Mouse (Mus musculus) MEL (cell line): Measurements from ENCODE around the gene Tbxas1. TPM values are rescaled to one million over a fixed set of nuclear protein-coding genes. Genes with fewer than 3 reads are reported as not detected.

Experiments
- DNase-seq: peaks from one replicate; pipeline ENCODE4 v3.0.0; 2011; ENCODE audit warnings: low read depth, low spot score
- H3K27ac ChIP-seq: 2 replicates; pipeline ENCODE4 v1.5.1; 2012; ENCODE audit warnings: low read depth, mild to moderate bottlenecking, control low read depth, low read length, moderate library complexity; ENCODE audit not compliant: control insufficient read depth
- H3K27me3 ChIP-seq, 2 experiments: fragments of 150-350 bp in 1 of 2; sonication (generic) in 1 of 2; 2 replicates each; pipeline ENCODE4 v1.6.1; 2012; ENCODE audit warnings: low read length in 2 of 2, mild to moderate bottlenecking in 2 of 2, improper control_type of control experiment in 1 of 2, moderate library complexity in 1 of 2; ENCODE audit not compliant: insufficient read depth in 2 of 2, control insufficient read depth in 1 of 2
- H3K36me3 ChIP-seq, 2 experiments: 2 replicates each; pipeline ENCODE4 v1.6.1; 2012 to 2014; ENCODE audit warnings: low read length in 2 of 2, improper control_type of control experiment in 1 of 2, inconsistent platforms in 1 of 2, mild to moderate bottlenecking in 1 of 2; ENCODE audit not compliant: insufficient read depth in 2 of 2, control insufficient read depth in 1 of 2
- H3K4me1 ChIP-seq, 2 experiments: fragments of 150-350 bp in 1 of 2; sonication (generic) in 1 of 2; 2 replicates each; pipeline ENCODE4 v1.6.1; 2012; ENCODE audit warnings: low read length in 2 of 2, improper control_type of control experiment in 1 of 2, mild to moderate bottlenecking in 1 of 2; ENCODE audit not compliant: insufficient read depth in 2 of 2, control insufficient read depth in 1 of 2
- H3K4me3 ChIP-seq, 2 experiments: fragments of 150-350 bp in 1 of 2; sonication (generic) in 1 of 2; 2 replicates each; pipeline ENCODE4 v1.5.1; 2012; ENCODE audit warnings: low read depth in 2 of 2, low read length in 2 of 2, mild to moderate bottlenecking in 2 of 2, moderate library complexity in 2 of 2, control low read depth in 1 of 2, improper control_type of control experiment in 1 of 2; ENCODE audit not compliant: control insufficient read depth in 1 of 2, insufficient read depth in 1 of 2
- H3K79me2 ChIP-seq: 2 replicates; pipeline ENCODE4 v1.6.1; 2012; ENCODE audit warnings: mild to moderate bottlenecking, low read length, moderate library complexity; ENCODE audit not compliant: control insufficient read depth, poor library complexity, insufficient read depth
- H3K9ac ChIP-seq: 2 replicates; pipeline ENCODE4 v1.6.1; 2012; ENCODE audit warnings: low read depth, mild to moderate bottlenecking, control low read depth, low read length, moderate library complexity; ENCODE audit not compliant: control insufficient read depth, poor library complexity, severe bottlenecking
- H3K9me3 ChIP-seq: fragments of 150-350 bp; sonication (generic); replicated peaks from 2 replicates; pipeline ENCODE4 v1.6.1; 2012; ENCODE audit warnings: mild to moderate bottlenecking, low read length, improper control_type of control experiment, moderate library complexity; ENCODE audit not compliant: insufficient read depth
- CHD2 ChIP-seq: IDR thresholded peaks from 2 replicates; pipeline ENCODE4 v1.6.1; 2011; ENCODE audit warnings: low read length, improper control_type of control experiment
- E2F4 ChIP-seq: IDR thresholded peaks from 2 replicates; pipeline ENCODE4 v1.6.1; 2011; ENCODE audit warnings: low read depth, low read length, improper control_type of control experiment, borderline replicate concordance
- EP300 ChIP-seq, 2 experiments: IDR thresholded peaks; 2 replicates each; pipeline ENCODE4 v1.6.1; 2011; ENCODE audit warnings: improper control_type of control experiment in 2 of 2, low read length in 2 of 2, low read depth in 1 of 2, mild to moderate bottlenecking in 1 of 2
- ETS1 ChIP-seq: IDR thresholded peaks from 2 replicates; pipeline ENCODE4 v1.6.1; 2012; ENCODE audit warnings: low read depth, mild to moderate bottlenecking, inconsistent platforms, low read length, improper control_type of control experiment, moderate library complexity
- GABPA ChIP-seq: IDR thresholded peaks from 2 replicates; pipeline ENCODE4 v1.6.1; 2012; ENCODE audit warnings: low read depth, mild to moderate bottlenecking, inconsistent platforms, low read length, improper control_type of control experiment, moderate library complexity
- HCFC1 ChIP-seq: IDR thresholded peaks from 2 replicates; pipeline ENCODE4 v1.6.1; 2012; ENCODE audit warnings: low read depth, mild to moderate bottlenecking, inconsistent platforms, low read length, improper control_type of control experiment, moderate library complexity
- JUND ChIP-seq: IDR thresholded peaks from 2 replicates; pipeline ENCODE4 v1.6.1; 2011; ENCODE audit warnings: low read depth, mild to moderate bottlenecking, improper control_type of control experiment, low read length
- MAX ChIP-seq: IDR thresholded peaks from 2 replicates; pipeline ENCODE4 v1.6.1; 2011; ENCODE audit warnings: low read length, improper control_type of control experiment
- MEF2A ChIP-seq: IDR thresholded peaks from 2 replicates; pipeline ENCODE4 v1.6.1; 2014; ENCODE audit warnings: low read depth, mild to moderate bottlenecking, inconsistent platforms, low read length, improper control_type of control experiment; ENCODE audit not compliant: poor library complexity, insufficient replicate concordance, severe bottlenecking; ENCODE audit errors: extremely low read depth
- MXI1 ChIP-seq: IDR thresholded peaks from 2 replicates; pipeline ENCODE4 v1.6.1; 2011; ENCODE audit warnings: mild to moderate bottlenecking, low read depth, low read length, improper control_type of control experiment
- MYB ChIP-seq: IDR thresholded peaks from 2 replicates; pipeline ENCODE4 v1.6.1; 2011; ENCODE audit warnings: mild to moderate bottlenecking, low read depth, low read length, improper control_type of control experiment
- POLR2AphosphoS2 ChIP-seq: IDR thresholded peaks from 2 replicates; pipeline ENCODE4 v1.6.1; 2011; ENCODE audit warnings: low read length, improper control_type of control experiment
- POLR2AphosphoS5 ChIP-seq: IDR thresholded peaks from 2 replicates; pipeline ENCODE4 v1.6.1; 2012; ENCODE audit warnings: low read depth, borderline replicate concordance, mild to moderate bottlenecking, inconsistent platforms, low read length, moderate library complexity, mixed read lengths
- RAD21 ChIP-seq: IDR thresholded peaks from 2 replicates; pipeline ENCODE4 v1.6.1; 2011; ENCODE audit warnings: mild to moderate bottlenecking, low read depth, low read length, improper control_type of control experiment
- SIN3A ChIP-seq: IDR thresholded peaks from 2 replicates; pipeline ENCODE4 v1.6.1; 2012; ENCODE audit warnings: low read length, improper control_type of control experiment, inconsistent platforms
- TBP ChIP-seq: IDR thresholded peaks from 2 replicates; pipeline ENCODE4 v1.8.0; 2011; ENCODE audit warnings: low read depth, low read length, improper control_type of control experiment
- TCF12 ChIP-seq: IDR thresholded peaks from 2 replicates; pipeline ENCODE4 v1.6.1; 2014; ENCODE audit warnings: low read depth, mild to moderate bottlenecking, inconsistent platforms, low read length, improper control_type of control experiment, moderate library complexity
- USF1 ChIP-seq: IDR thresholded peaks from 2 replicates; pipeline ENCODE4 v1.6.1; 2014; ENCODE audit warnings: low read depth, mild to moderate bottlenecking, inconsistent platforms, low read length, improper control_type of control experiment, moderate library complexity
- ZKSCAN1 ChIP-seq: IDR thresholded peaks from 2 replicates; pipeline ENCODE4 v1.6.1; 2012; ENCODE audit warnings: low read depth, mild to moderate bottlenecking, inconsistent platforms, low read length, improper control_type of control experiment, moderate library complexity
- ZNF384 ChIP-seq: IDR thresholded peaks from 2 replicates; pipeline ENCODE4 v1.6.1; 2012; ENCODE audit warnings: low read depth, mild to moderate bottlenecking, inconsistent platforms, low read length, improper control_type of control experiment
- polyA plus RNA-seq, 2 experiments: library from polyadenylated mRNA; stranded (reverse) in 1 of 2; unstranded in 1 of 2; fragments of >175 nt in 1 of 2; fragments of >200 nt in 1 of 2; gene quantifications; 2 replicates each; pipeline versions ENCODE4 v1.2.1 to v1.2.4; 2012; ENCODE audit warnings: low replicate concordance in 2 of 2, low read depth in 1 of 2; ENCODE audit not compliant: insufficient read length in 2 of 2, insufficient read depth in 1 of 2, missing spikeins in 1 of 2
- total RNA-seq: library from RNA; depleted of rRNA; stranded (reverse); fragments of 300-350 nt; gene quantifications from 2 replicates; pipeline ENCODE4 v1.2.3, GENCODE M21; 2012

Gene Tbxas1
- total and polyA plus RNA-seq, 3 experiments = 0.54 to 2.7 TPM; not detected in 1

GRCm38 (mm10) chr6:38919135-38919740 is 44.0 kb downstream of the Tbxas1 start:
- Histone ChIP-seq H3K27me3 (no peaks in the 10 kb centered on the region), H3K4me1 (peaks cover 37 to 71% of the 10 kb centered on the region in 2 experiments)
- no peak for DNase-seq
- TF ChIP-seq JUND (no peak), ZNF384 (no peak), TCF12 (no peak), E2F4 (no peak), POLR2AphosphoS2 (no peak), ZKSCAN1 (no peak), HCFC1 (no peak), MAX (no peak), USF1 (no peak), CHD2 (no peak), POLR2AphosphoS5 (no peak), TBP (no peak), RAD21 (no peak), GABPA (no peak), EP300 (IDR thresholded peaks at IDR 0.05; ENCODE audit: low read depth in 1 of 2, low read length in 2 of 2) (no peak)
- TF ChIP-seq, all 39 proteins: peak for 0
- Histone ChIP-seq H3K79me2 (no peaks in the 10 kb centered on the region; the same call in 1 of the 2 replicates), H3K36me3 (peaks cover 0 to 57% of the 10 kb centered on the region in 2 experiments; a peak in 2 of 4 replicates), H3K27ac (peak overlapping the region; percentile 32), H3K9ac (0 out of 2 replicates have a peak overlapping the region, but pooled peaks have one; percentile 21), H3K4me3 (no peak overlapping the region), H3K9me3 (no peaks in the 10 kb centered on the region)

GRCm38 (mm10) chr6:38920141-38920540 is 44.9 kb downstream of the Tbxas1 start:
- TF ChIP-seq MXI1 (no peak), ETS1 (no peak), GABPA (no peak), MEF2A (no peak), SIN3A (0 out of 2 replicates have a peak, but pooled peaks have one; percentile 2), MYB (no peak), EP300 (IDR thresholded peaks at IDR 0.05; ENCODE audit: low read depth in 1 of 2, low read length in 2 of 2) (no peak)
- H3K9me3 ChIP-seq = no peaks in the 10 kb centered on the region
- H3K36me3 ChIP-seq = peaks cover 0 to 65% of the 10 kb centered on the region in 2 experiments; a peak in 2 of 4 replicates
- no peaks in the 10 kb centered on the region; the same call in 1 of the 2 replicates for H3K79me2 ChIP-seq
- no peak for DNase-seq
- H3K9ac ChIP-seq = no peak overlapping the region
- no peaks in the 10 kb centered on the region for H3K27me3 ChIP-seq
- H3K4me3 ChIP-seq = no peak overlapping the region
- H3K4me1 ChIP-seq = peaks cover 37 to 74% of the 10 kb centered on the region in 2 experiments
- H3K27ac ChIP-seq = no peak overlapping the region
